Mouse (Mus musculus) ovary, postnatal 36 days (tissue): Measurements from ENCODE around the gene Avpr2.

ENCODE experiments used
- DNase-seq: peaks from one replicate; pipeline ENCODE4 v3.0.0; 2022; ENCODE audit warnings: low spot score, mixed read lengths

Gene Avpr2

DNA sequence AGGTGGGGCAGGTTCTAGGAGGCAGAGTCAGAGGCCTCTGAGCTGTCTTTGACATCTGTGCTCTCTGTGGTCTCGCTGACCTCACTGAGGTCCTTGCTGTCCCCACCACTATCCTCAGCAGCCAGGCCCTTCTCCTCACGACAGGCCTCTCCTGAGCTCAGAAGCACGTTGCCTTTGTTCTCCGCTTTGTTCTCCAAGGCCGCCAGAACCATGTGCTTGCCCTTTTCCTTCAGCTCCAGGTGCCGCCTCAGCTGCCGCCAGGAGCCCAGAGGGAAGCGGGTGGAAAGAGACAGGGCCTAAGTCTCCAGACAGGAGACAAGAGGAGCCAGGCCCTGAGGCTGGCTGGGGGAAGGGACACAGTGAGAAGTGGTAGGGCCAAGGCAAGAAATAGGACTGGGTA lies 25.0 kb downstream of the Avpr2 start:
- no peak for DNase-seq

DNA sequence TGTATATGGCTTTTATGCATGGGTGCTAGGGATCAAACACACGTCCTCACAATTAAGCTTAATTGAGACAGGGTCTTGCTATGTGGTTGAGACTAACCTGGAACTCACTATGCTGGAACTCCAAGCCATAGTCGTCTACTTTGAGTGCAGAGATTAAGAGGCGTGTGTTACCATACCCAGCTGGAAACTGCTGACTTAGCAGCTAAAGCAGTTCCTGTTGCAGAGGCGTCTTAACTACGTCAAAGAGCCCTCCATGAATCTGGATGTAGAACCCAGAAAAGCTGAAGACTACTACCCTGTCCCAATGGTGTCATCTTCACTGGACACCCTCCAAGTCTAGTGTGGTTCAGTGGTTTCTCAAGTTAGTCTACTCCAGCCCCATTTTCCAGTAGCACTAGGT lies 26.7 kb downstream of the Avpr2 start:
- no peak for DNase-seq

DNA sequence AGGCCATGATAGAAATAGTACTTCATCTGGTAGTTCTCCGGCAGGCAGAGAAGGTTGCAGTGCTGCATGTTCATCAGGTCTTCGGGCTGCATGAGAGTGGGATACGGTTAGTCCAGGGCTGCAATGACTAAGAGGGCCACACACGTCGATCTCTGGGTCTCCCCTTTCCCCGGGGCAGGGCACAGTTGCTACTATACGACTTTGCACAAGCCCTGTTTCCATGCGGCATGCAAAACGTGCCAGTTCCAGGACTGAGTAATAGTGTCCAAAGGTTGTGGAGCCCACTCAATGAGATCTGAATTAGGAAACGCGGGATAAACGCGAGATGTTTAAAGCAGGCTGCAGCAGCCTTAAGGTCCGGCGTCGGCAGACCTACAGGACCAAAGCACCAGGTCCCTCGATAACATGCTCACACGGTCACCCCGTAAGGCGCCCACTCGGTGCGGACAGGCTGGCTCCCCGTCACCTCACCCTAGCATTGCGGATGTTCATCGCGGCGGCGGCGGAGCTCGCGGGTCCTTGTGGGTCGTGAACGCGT lies 29.5 kb downstream of the Avpr2 start:
- DNase-seq = no peak

DNA sequence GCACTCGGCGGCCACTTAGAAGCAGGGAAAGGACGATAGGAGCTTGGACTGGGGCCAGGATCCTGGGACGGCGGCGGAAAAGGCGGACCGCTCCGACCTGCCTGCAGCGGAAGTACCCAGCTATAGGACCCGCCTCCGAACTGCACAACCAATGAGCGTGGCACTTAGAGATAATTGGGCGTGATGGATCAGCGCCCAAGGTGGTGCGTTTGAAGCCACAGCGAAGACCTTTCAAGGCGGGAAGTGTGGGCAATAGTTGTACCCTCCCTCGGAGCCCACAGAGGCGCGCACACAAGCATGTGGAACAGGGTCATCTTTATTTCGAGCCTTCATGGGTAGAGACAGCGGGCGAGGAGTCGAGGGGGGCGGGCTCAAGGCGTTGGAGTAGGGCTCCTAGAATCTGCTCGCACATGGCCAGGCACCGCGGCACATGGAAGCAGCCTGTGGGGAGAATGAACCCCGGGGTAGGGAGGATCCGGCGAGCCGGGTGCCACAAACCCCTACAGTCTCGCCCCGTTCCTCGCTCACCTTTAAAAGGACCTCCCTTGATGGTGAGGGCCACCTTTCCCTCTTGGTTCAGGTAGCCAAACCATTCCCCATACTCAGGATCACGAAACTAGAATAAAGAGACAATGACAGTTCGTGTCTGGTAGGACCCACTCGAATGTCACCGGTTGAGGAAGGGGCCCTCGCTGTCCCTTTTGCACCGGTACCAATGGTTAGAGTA lies 30.1 kb downstream of the Avpr2 start, which contains the start of the genes Arhgap4 and Naa10:
Arhgap4 (minus strand) TSS at position 48 of the 727 bp plus-strand sequence.
Naa10 (minus strand) TSS at position 122 of the 727 bp plus-strand sequence.
- peak; percentile 83 for DNase-seq

DNA sequence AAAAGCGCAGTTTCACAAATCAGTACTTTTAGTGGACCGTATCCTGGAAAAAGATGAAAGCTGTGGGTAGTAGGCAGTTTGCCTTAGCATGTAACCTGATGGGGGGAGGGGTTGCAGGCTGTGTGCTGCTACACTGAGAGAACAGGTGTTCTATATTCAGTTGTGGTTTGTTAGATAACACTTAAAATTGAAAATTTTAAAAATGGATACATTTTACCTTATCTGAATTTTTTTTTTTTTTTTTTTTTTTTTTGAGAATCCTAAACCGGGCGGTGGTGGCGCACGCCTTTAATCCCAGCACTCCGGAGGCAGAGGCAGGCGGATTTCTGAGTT lies 30.6 kb downstream of the Avpr2 start:
- no peak for DNase-seq

DNA sequence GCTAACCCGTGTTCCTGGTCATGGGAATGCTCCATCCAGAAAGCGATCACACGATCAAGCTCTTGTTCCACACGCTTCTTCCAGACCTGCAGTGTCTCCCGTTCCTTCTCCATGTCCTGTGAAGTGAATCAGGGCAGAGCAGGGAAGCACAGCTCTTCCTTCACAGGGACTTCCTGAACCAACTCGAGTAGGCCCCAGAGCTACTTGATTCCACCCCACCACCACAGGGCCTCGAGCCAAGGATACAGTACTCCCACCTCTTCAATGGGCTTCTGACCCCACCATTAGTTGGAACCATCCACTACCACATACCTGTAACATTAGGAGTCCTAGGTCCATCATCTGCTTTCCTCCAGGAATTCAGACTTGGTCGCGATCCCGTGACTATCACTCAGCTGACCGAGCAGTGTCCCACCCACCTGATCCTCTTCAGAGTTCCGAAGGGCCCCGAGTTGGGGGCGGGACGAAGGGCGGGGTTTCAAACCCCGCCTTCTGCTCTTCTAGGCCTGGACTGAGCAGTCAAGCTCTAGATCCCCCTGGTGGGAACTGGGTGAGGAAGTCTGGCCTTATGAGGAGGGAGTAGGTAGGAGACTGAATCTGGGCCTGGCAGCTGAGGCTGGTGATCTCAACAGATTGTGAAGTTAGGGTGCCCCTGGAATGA lies 38.6 kb downstream of the Avpr2 start, which contains the start of gene Renbp:
Renbp (minus strand) TSS at position 449 of the 661 bp plus-strand sequence.
- peak; percentile 70 for DNase-seq

DNA sequence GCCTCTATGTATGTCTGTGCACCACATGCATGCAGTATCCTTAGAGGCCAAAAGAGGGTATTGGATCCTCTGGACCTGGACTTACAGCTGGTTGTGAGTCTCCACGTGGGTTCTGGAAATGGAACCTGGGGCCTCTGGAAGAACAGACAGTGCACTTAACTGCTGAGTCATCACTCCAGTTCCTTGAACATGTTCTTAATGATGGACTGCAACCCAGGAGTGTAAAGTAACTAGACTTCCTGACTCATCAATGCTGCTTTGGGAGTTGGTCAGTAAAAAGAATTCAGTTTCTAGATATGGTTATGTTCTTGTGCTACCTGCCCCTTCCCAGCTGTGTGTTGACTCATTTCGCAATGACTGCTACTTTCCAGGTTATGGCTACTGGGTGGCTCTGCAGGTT lies 40.0 kb downstream of the Avpr2 start:
- DNase-seq = no peak

DNA sequence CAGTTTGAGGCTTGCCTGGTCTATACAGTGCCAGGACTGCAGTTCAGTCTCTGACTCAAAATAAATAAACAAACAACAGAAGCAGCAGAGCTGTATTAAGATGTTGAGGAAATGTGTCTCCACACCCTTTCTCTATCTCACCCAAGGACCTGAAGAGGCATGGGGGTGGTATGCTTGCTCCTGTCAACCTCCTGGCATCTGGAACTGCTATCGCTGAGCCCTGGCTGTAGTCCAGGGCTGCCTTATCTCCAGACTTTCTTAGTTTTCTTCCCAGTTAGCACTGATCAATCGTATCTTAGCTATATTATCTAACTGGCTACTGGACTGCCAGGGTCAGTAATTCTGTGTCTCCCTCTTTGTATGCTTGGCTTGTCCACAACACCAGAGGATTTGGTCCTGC lies 50.0 kb downstream of the Avpr2 start:
- no peak for DNase-seq

DNA sequence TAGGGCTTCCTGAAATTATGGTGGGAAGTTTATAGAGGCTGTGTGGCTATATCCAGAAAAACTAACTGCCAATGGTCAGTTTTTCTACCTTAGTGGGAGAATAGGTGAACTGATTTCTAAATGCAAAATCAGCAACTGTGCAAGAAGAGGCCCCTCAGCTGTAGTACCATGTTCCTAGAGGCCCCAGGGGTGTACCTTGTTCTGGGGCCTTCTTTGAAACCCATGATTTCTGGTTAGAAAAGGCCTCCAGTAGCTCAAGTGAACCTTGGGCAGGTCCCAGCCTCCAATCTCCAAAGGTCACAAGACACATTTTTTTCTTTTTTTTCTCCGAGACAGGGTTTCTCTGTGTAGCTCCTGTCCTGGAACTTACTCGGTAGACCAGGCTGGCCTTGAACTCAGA lies 50.4 kb downstream of the Avpr2 start:
- no peak for DNase-seq
